Mouse (Mus musculus) layer of hippocampus, adult 11-12 months (tissue): ENCODE results near the gene Tmco2.
"Not testable (repeated sequence)": the region's sequence is repeated elsewhere in the genome, so short reads cannot be mapped to it uniquely, and the experiment has no call there.

Experiments used
- DNase-seq: peaks from one replicate; pipeline ENCODE4 v3.0.0; 2022; ENCODE audit warnings: low spot score

Gene Tmco2

DNA sequence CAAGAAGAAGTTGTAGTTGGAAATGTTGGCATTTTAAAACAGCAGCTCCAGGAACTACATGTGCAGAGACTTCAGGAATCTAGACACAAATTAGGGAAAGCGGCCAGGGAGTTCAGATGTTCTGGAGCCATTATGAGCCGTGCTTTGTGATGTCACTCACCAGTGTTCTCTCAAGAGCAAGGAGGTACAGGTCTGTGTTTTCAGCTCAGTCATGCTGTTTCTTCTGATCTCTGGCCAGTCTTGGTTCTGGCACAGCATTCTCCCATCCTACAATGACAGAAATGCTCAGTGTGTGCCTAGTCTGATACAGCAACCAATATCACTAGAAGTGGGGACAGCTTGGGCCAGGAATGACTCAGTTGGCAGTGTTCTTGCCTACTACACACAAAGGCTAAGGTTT, at the start of gene Tmco2:
Tmco2 (minus strand) TSS at position 101 of the 400 bp plus-strand sequence.
- no peak for DNase-seq

DNA sequence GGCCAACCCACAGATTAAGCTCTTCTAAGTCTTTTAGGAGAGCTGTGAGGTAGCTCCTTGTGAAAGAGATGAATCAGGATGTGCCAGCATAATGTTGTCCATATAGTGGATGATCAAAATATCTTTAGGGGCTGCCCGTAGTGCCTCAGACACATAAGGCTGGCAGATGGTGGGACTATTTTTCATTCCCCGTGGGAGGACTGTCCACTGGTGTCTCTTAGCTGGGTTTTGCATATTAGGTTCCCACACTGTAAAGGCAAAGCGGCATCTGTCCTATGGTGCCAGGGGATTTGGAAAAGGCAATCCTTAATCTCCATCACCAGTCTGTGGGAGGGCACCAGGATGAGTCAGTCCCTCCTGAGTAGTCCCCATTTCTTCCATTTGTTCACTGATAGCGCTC, 5.7 kb downstream of the Tmco2 start:
- DNase-seq, result no peak

DNA sequence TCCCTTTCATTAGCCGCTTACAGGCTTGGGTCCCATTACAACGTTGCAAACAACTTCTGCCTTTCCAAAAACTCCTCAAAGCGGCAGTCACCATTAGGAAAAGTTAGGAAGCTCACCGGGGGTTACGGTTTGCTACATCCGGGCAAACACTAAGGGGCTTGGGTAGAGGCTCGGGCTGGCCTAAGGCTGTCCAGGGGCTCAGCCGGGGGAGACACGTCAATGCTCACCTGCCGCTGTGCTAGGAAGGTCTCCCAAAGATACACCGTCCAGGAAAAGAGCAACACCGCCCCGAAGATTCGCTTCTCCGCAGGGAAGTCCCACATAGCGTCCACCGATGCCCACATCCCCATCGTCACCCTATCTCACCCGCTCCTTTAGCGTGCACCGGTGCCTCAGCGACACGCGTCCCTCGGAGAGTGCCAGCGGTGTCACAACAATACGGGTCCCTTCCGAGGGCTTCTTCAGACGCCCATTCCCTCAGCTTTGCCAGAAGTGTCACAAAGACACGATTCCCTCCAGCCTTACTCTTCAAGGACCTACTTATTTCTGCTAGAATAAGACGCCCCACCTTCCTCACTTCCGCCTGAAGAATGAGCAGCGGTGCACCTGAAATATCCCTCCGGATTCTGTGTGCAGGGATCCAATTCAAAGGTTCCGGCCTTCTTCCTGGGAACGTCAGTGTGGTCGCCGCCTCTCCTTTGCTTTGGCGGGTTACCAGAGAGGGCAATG, 11.2 kb downstream of the Tmco2 start, which contains the start of gene Zmpste24:
Zmpste24 (minus strand) TSS at position 592 of the 729 bp plus-strand sequence.
- DNase-seq, result peak; percentile 90

DNA sequence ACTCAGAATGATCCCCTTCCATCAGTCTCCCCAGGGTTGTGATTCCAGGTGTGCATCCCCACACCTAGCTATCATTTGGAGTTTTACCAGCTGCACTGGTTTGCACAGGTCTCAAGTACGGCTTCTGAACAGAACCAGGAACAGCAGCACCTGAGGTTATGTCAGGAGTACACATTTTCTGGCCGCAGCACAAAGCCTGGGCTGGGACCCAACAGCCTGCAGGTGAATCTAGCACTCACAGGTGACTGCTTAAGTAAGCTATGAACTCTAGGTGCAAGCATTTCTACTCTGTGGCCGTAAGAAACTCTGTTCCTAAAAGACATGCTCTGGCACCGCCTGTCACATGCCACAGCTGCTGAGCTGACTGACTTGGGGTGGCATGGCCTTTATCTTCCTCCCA, 18.8 kb downstream of the Tmco2 start:
- DNase-seq, result no peak

DNA sequence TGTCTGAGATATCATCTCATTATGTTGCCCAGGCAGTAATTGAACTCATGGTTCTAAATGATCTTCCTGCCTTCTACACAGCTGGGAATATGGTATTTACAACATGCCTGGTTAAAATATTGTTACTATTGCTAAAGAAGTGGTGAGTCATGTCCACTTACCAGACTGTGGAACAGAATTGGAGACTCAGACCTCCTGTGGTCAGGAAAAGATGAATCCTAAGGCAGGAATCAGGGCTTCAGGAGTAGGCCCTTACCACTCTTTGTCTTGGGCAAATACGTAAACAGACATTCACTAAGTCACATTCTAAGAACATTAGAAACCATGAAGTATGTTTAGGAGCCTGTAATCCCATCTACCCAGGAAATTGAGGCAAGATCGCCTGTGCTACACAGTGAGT, 20.3 kb downstream of the Tmco2 start:
- no peak for DNase-seq

DNA sequence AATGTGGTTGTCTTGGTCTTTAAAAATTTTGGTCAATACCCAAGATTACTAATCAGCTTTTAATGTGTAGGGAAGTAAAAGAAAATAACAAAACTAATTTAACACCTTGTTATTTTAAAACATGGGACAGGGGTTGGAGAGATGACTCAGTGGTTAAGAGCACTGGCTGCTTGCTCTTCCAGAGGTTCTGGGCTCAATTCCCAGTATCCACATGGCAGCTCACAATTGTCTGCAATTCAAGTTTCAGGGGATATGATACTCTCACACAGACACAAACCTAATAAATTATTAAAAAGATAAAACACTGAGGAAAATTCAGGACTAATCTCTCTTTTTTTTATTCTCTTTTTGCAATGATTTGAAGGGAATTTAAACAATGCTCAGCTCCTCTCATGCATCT, 24.5 kb downstream of the Tmco2 start:
- DNase-seq, result no peak

DNA sequence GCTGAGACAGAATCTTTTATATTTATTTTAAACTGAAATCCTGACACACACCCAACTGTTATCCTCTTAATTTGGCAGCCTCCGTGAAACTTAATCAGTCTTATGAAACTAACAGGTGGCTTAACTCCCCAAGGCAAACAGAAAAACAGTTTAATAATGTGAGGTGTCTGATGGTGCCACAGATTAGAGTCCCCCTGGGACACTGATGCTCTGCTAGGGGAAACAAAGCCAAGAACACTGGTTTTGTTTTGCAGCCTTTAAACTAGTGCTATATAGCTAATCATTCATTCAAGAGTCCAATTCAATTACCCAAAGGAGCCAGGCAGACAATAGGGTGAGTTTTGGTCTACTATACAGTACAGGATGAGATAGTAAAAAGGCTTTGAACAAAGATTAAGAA, 28.6 kb downstream of the Tmco2 start:
- DNase-seq, result no peak

DNA sequence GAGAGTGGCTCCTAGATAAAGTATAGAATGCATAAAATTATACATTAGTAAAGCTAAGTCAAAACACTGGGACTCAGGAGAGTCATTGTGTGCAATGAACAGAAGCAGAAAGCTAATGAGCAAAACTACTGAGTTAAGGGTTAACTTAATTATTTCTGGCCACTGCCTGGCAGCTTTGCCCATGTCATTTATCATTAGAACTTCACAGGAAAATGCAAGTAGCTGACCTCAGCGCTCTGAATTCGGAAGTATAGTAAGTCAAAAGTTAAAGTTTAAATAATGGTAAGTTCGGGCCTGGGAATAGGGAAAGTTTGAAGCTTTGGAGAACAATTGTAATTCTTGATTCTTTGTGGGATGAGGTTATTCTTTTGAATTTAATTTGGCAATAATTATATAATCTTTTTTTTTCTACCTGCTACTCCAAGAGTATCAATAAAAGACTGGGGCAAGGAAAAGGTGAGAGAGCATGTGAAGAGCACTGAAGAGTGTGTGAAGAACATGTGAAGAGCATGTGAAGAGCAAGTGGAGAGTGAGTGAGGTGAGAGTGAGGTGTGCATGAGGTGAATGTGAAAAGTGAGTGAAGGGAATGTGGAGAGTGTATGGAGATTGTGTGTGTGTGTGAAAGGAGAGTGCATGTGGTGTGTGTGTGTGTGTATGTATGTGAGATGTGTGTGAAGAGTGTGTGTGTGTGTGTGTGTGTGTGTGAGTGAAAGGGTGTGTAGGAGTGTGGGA, 30.9 kb downstream of the Tmco2 start:
- no peak for DNase-seq

DNA sequence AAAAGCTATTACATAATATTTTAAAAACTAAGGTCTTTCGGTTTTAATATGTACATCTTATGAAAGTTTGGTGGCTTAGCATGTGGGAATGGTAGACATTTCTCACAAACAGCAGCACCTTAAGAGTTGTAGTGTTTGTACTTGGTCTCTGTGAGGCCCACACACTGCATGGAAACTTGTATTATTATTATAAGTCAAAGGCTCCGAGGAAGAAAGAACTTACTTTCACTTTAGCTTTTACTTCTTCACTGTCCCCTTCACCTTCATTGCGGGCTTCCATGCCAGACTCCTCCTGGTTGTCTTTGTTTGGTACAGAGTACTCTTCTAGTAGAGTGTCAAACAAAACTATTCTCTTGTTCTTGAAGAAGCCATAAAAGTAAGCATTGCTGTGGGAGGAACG, 34.8 kb downstream of the Tmco2 start:
- DNase-seq, result no peak

DNA sequence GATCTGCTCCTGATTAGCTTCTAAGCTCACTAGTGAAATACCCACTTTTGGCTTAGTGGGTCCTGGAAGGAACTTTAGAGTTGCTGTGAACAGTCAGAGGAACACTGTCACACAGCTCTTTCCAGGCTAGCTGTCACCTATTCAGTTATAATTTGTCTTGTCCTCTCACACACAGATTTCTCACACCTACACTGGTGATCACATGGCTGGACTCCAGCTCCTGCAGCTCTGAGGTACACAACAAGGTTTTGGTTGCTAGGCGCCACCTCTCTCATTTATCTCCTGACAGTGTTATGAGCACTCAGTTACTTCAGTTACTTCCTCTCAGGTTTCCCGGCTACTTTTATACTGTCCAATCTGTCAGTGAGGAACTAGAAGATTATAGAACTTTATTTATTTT, 43.7 kb downstream of the Tmco2 start:
- no peak for DNase-seq

DNA sequence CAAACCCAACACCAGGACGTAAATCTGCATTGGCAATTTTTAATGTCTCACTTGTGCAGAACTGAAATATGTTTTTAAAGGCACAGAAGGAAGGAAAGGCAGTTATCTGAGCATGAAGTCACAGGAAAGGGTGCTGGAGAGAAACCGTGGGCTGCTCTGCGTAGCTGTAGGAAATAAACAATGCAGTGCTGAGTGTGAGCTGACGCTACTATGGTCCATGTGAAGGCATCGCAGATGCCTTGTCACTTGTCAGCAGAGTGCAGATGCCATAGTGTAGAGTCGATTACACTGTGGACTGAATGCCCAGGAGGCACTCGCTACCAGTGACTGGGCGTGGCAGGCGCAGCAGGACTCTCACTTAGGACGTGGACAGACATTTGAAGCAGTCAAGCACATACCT, 49.8 kb downstream of the Tmco2 start:
- not testable (repeated sequence) for DNase-seq

DNA sequence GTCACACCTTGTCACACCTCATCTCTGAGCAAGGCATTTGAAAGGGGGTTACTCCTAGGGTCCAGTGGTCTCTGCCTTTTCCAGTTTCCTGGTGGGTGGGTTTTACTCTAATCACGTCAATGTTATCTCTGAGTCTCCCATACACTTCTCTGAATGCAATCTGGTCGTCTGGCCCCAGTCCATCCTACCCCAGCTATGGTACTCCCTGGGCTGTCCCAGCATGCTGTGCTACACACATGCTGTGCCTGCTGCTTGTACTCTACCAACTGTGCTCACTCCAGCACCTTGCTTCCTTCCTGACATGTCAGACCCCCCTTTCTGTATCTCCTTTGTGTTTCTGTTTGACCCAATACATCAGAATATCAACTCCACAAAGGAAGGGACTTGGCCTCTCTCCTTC, 52.0 kb downstream of the Tmco2 start:
- DNase-seq, result no peak

DNA sequence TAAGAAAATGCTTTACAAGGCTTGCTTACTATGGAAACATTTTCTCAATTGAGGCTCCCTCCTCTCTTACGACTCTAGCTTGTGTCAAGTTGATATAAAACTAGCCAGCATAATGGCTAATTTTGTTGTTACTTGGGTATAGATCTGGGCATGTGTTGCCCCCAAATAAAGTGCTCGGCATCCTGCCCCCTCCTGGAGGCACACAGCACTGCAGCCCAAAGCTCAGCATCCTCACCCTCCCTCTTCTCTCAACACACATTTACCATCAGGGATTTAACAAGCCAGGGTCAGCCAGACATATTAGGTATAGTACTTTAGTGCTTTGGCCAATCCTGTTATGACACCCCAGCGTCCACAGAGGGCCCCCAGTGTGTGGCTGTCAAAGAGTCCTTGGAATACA, 52.7 kb downstream of the Tmco2 start:
- DNase-seq, result peak; percentile 31
